Mouse (Mus musculus): Measurements from ENCODE around the gene Mtr.

Mtr gene

GRCm38 (mm10) chr13:12257391-12258380 lies at the start of gene Mtr:
TSS of gene Mtr (minus strand) at chr13:12258113.
- DNase-seq (ENCODE audit: low read depth, low spot score): peak; percentile 91
- H3K36me3 ChIP-seq (ENCODE audit: control insufficient read depth, insufficient read depth, low read length, poor library complexity, severe bottlenecking): no peaks in the 10 kb centered on the region
- H3K27me3 ChIP-seq (ENCODE audit: control insufficient read depth, insufficient read depth, low read length, poor library complexity, severe bottlenecking): no peaks in the 10 kb centered on the region

DNA sequence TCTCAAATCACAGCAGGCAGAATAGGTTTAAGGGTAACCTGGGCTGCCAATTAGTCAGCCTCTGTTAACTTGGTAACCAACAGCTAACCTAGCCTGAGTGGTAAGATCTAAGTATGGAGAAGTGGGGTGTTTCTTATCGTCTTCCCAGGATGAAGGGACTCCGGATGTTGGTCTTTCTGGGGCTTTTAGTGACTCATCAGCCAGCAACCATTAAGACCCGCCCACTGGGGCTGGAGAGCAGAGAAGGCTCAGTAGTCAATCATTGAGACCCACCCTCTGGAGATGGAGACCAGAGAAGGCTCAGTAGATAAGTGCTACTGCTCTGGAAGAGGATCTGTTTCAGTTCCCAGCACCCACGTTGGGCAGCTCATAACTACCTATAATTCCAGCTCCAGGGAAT lies 49.4 kb upstream of the Mtr start:
- no peaks in the 10 kb centered on the region for H3K27me3 ChIP-seq (ENCODE audit: control insufficient read depth, insufficient read depth, low read length, poor library complexity, severe bottlenecking)
- no peaks in the 10 kb centered on the region for H3K36me3 ChIP-seq (ENCODE audit: control insufficient read depth, insufficient read depth, low read length, poor library complexity, severe bottlenecking)
- DNase-seq (ENCODE audit: low read depth, low spot score): no peak

DNA sequence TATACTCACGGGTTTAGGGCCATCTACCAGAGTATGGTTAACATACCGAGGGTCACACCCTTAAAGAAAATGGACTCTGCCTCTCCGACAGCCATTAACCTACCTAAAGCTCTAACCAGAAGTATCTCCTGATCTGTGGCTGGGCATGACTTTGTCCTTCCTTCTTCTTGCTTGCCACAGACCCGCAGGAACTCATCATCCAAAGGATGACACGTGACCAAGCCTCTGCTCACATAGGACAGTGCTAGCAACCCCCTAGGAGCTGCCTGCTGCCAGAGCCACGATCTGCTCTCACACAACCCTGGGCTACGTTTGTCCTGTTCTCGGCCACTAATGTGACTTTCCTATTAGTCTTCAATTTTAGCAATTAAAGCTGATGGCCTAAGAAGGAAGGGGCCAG lies 47.6 kb upstream of the Mtr start:
- H3K36me3 ChIP-seq (ENCODE audit: control insufficient read depth, insufficient read depth, low read length, poor library complexity, severe bottlenecking): no peaks in the 10 kb centered on the region
- DNase-seq (ENCODE audit: low read depth, low spot score): no peak
- no peaks in the 10 kb centered on the region for H3K27me3 ChIP-seq (ENCODE audit: control insufficient read depth, insufficient read depth, low read length, poor library complexity, severe bottlenecking)

DNA sequence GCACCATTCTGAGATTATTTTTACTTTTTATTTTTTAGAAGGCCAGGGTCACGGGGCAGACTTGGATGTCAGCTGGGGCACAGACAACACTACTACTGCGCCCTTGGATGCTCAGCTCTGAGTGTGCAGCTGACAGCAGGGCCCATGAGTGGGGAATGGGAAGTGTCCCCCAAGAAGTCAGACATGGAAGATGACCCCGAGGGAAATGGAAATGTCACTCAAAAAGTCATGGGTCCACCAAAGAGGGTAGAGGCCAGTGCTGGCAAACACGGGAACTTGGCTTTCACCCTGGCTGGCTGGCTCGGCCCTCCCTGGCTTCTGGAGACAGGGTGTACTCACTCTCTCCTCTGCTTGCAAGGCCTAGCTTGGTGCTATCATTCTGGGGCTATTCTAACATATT lies 47.1 kb upstream of the Mtr start:
- DNase-seq (ENCODE audit: low read depth, low spot score): no peak
- Histone ChIP-seq H3K27me3 (ENCODE audit: control insufficient read depth, insufficient read depth, low read length, poor library complexity, severe bottlenecking) (no peaks in the 10 kb centered on the region), H3K36me3 (ENCODE audit: control insufficient read depth, insufficient read depth, low read length, poor library complexity, severe bottlenecking) (no peaks in the 10 kb centered on the region)

- no peaks in the 10 kb centered on the region for H3K36me3 ChIP-seq (ENCODE audit: control insufficient read depth, insufficient read depth, low read length, poor library complexity, severe bottlenecking)
- no peak for DNase-seq (ENCODE audit: low read depth, low spot score)
- no peaks in the 10 kb centered on the region for H3K27me3 ChIP-seq (ENCODE audit: control insufficient read depth, insufficient read depth, low read length, poor library complexity, severe bottlenecking)
Measured at GRCm38 (mm10) chr13:12297777-12298176, 39.9 kb upstream of the Mtr start.

DNA sequence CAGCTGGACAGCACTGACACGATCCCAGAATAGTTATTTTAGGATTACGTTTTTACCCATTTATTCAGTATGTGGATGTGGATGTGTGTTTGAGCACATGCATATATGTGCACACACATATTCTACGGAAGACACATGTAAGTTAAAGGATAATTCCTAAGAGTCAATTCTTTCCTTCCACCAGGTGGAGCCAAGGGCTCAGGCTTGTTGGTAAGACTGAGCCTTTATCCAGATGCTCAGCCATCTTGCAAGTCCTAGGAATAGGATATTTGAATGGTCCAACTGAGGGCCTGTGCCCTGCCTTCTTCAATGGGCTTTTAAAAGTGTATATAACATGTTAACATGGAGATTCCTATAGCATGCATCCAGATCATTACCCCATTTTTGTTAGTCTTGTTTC lies 38.8 kb upstream of the Mtr start:
- Histone ChIP-seq H3K36me3 (ENCODE audit: control insufficient read depth, insufficient read depth, low read length, poor library complexity, severe bottlenecking) (no peaks in the 10 kb centered on the region), H3K27me3 (ENCODE audit: control insufficient read depth, insufficient read depth, low read length, poor library complexity, severe bottlenecking) (no peaks in the 10 kb centered on the region)
- DNase-seq (ENCODE audit: low read depth, low spot score): no peak

GRCm38 (mm10) chr13:12293810-12294209 lies 35.9 kb upstream of the Mtr start:
- Histone ChIP-seq H3K36me3 (ENCODE audit: control insufficient read depth, insufficient read depth, low read length, poor library complexity, severe bottlenecking) (no peaks in the 10 kb centered on the region), H3K27me3 (ENCODE audit: control insufficient read depth, insufficient read depth, low read length, poor library complexity, severe bottlenecking) (no peaks in the 10 kb centered on the region)
- DNase-seq (ENCODE audit: low read depth, low spot score): no peak

DNA sequence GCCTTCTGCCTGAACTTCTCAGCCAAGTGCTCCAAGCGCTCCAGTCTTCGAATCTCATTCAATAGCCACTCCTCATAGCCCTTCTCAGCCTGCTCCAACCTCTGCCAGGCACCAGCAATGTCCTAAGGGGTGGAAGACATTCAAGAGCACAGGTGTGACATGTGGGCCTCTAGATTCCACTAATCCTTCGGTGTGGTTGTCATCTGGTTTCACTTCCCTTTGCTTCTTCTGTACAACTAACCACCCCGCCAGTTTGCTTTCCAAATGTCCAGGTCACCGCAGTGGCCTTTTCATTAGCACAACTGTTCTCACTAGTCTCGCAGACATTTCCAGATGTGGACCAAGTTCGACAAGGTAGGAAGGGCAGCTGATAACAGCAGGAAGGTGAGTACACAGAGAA lies 32.8 kb upstream of the Mtr start:
- no peaks in the 10 kb centered on the region for H3K27me3 ChIP-seq (ENCODE audit: control insufficient read depth, insufficient read depth, low read length, poor library complexity, severe bottlenecking)
- DNase-seq (ENCODE audit: low read depth, low spot score): peak; percentile 6

GRCm38 (mm10) chr13:12284528-12284927 lies 26.6 kb upstream of the Mtr start:
- no peaks in the 10 kb centered on the region for H3K36me3 ChIP-seq (ENCODE audit: control insufficient read depth, insufficient read depth, low read length, poor library complexity, severe bottlenecking)
- no peak for DNase-seq (ENCODE audit: low read depth, low spot score)
- H3K27me3 ChIP-seq (ENCODE audit: control insufficient read depth, insufficient read depth, low read length, poor library complexity, severe bottlenecking): no peaks in the 10 kb centered on the region

More for the DNA sequence above, 32.8 kb upstream of the Mtr start:
- no peaks in the 10 kb centered on the region for H3K36me3 ChIP-seq (ENCODE audit: control insufficient read depth, insufficient read depth, low read length, poor library complexity, severe bottlenecking)

- no peaks in the 10 kb centered on the region for H3K27me3 ChIP-seq (ENCODE audit: control insufficient read depth, insufficient read depth, low read length, poor library complexity, severe bottlenecking)
- DNase-seq (ENCODE audit: low read depth, low spot score): no peak
- no peaks in the 10 kb centered on the region for H3K36me3 ChIP-seq (ENCODE audit: control insufficient read depth, insufficient read depth, low read length, poor library complexity, severe bottlenecking)
Measured at GRCm38 (mm10) chr13:12283826-12284225, 25.9 kb upstream of the Mtr start.

DNA sequence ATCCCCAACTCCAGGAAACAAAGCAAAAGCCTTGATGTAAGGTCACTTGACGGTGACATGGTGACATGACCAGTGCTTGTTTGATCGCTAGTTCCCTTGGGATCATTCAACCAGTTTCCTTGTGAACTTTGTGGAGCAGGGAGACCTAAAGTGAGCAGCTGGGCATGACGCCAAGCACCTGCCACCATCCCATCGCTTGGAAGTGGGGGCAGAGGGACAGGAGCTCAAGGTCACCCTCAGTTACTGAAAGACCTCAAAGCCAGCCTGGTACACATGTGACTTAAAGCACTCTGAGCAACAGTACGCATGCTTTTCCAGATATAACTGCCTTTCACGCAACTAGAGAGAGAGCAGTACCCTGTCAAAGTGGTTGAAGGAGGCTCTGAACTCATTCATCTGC lies 16.8 kb upstream of the Mtr start:
- no peak for DNase-seq (ENCODE audit: low read depth, low spot score)
- Histone ChIP-seq H3K27me3 (ENCODE audit: control insufficient read depth, insufficient read depth, low read length, poor library complexity, severe bottlenecking) (no peaks in the 10 kb centered on the region), H3K36me3 (ENCODE audit: control insufficient read depth, insufficient read depth, low read length, poor library complexity, severe bottlenecking) (no peaks in the 10 kb centered on the region)

DNA sequence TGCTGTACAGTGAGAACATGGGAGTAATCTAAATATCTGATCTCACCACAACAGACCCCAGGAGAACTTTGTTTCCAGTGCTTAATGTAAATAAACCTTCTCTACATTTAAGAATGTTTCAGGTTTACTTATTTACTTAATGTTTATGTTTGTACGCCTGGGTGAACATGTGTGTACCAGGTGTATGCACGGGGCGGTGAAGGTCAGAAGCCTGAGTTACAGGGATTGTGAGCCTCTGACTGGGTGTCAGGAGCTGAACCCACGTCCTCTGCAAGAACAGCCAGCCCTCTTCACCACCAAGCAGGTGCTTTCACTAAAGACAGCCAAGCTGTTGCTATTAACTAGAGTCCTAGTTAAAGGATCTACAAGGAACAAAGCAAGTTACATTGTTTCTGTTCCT lies 16.3 kb upstream of the Mtr start:
- Histone ChIP-seq H3K27me3 (ENCODE audit: control insufficient read depth, insufficient read depth, low read length, poor library complexity, severe bottlenecking) (no peaks in the 10 kb centered on the region), H3K36me3 (ENCODE audit: control insufficient read depth, insufficient read depth, low read length, poor library complexity, severe bottlenecking) (no peaks in the 10 kb centered on the region)
- DNase-seq (ENCODE audit: low read depth, low spot score): no peak

- Histone ChIP-seq H3K27me3 (ENCODE audit: control insufficient read depth, insufficient read depth, low read length, poor library complexity, severe bottlenecking) (no peaks in the 10 kb centered on the region), H3K36me3 (ENCODE audit: control insufficient read depth, insufficient read depth, low read length, poor library complexity, severe bottlenecking) (no peaks in the 10 kb centered on the region)
- DNase-seq (ENCODE audit: low read depth, low spot score): peak; percentile 71
Measured at GRCm38 (mm10) chr13:12272953-12273352, 15.0 kb upstream of the Mtr start.

DNA sequence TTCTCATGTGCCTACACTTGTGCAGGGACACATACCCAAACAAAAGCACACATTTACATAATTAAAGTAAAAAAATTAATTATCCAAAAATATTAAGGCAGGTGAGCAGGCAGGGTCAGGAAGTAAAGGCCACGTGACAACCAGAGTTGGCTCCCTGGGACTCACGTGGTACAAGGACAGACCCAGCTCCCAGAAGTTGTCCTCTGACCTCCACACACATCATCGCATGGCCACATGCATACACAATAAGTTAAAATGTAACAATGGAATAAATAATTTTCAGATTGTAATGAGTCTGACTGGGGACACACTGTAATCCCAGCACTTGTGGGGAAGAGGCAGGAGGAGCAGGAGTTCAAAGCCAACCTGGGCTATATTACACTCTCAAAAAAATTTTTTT lies 10.1 kb upstream of the Mtr start:
- no peak for DNase-seq (ENCODE audit: low read depth, low spot score)
- no peaks in the 10 kb centered on the region for H3K27me3 ChIP-seq (ENCODE audit: control insufficient read depth, insufficient read depth, low read length, poor library complexity, severe bottlenecking)
- H3K36me3 ChIP-seq (ENCODE audit: control insufficient read depth, insufficient read depth, low read length, poor library complexity, severe bottlenecking): no peaks in the 10 kb centered on the region

GRCm38 (mm10) chr13:12267097-12267496 lies 9.2 kb upstream of the Mtr start:
- Histone ChIP-seq H3K27me3 (ENCODE audit: control insufficient read depth, insufficient read depth, low read length, poor library complexity, severe bottlenecking) (no peaks in the 10 kb centered on the region), H3K36me3 (ENCODE audit: control insufficient read depth, insufficient read depth, low read length, poor library complexity, severe bottlenecking) (no peaks in the 10 kb centered on the region)
- no peak for DNase-seq (ENCODE audit: low read depth, low spot score)

- H3K36me3 ChIP-seq (ENCODE audit: control insufficient read depth, insufficient read depth, low read length, poor library complexity, severe bottlenecking): no peaks in the 10 kb centered on the region
- no peak for DNase-seq (ENCODE audit: low read depth, low spot score)
- H3K27me3 ChIP-seq (ENCODE audit: control insufficient read depth, insufficient read depth, low read length, poor library complexity, severe bottlenecking): no peaks in the 10 kb centered on the region
Measured at GRCm38 (mm10) chr13:12263996-12264395, 6.1 kb upstream of the Mtr start.

All from splenic B cell, adult 2 months (primary cell).